Comparison of ENCODE assay signal across 8 mouse cellular contexts in the genomic region with DNA sequence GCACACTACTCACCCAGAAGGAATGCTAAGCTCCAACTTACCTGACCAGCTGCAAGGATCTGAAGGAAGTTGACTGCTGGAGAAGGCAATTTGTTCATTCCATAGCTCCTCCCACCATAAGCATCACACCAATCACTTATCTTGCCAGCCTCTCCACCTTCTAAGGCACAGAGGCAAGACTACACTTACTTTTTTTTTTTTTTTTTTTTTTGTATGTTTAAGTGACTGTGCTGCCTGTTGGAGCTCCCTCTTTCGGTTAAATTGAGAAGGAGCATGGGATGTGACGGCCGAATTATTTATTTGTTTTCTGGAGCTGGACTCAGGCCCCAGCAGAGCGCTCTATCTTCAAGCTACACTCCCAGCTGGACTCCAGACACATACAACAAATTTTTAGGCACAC. TPM values are rescaled to one million over a fixed set of nuclear protein-coding genes. Genes with fewer than 3 reads are reported as not detected.
DNase-seq lines count a peak whose midpoint lies in the region; ATAC-seq lines count a peak whose summit lies in the region.

No protein-coding gene starts in this region.

- H3K36me3 ChIP-seq in midbrain, embryonic 14.5 days (ENCODE audit: control insufficient read depth, insufficient read depth, low read length): no peaks in the 10 kb centered on the region
- H3K36me3 ChIP-seq in midbrain, embryonic 13.5 days: no peaks in the 10 kb centered on the region

- H3K4me3 ChIP-seq in midbrain, embryonic 14.5 days (replicated peaks; ENCODE audit: low read depth, low read length): no peak overlapping the region
- no peak overlapping the region for H3K4me3 ChIP-seq in midbrain, embryonic 13.5 days (replicated peaks)

- H3K27ac ChIP-seq in midbrain, embryonic 14.5 days (replicated peaks; ENCODE audit: low read depth, low read length): no peak overlapping the region
- no peak overlapping the region for H3K27ac ChIP-seq in midbrain, embryonic 13.5 days

- ATAC-seq in midbrain, embryonic 14.5 days (ENCODE audit: low FRiP score, low TSS enrichment): no peak
- ATAC-seq in midbrain, embryonic 13.5 days: no peak

- no peak overlapping the region for H3K4me2 ChIP-seq in midbrain, embryonic 14.5 days (ENCODE audit: low read length)
- H3K4me2 ChIP-seq in midbrain, embryonic 13.5 days (replicated peaks): no peak overlapping the region

- H3K9me3 ChIP-seq in midbrain, embryonic 14.5 days (ENCODE audit: control insufficient read depth, low read length): no peaks in the 10 kb centered on the region
- no peaks in the 10 kb centered on the region for H3K9me3 ChIP-seq in midbrain, embryonic 13.5 days

- no peaks in the 10 kb centered on the region for H3K4me1 ChIP-seq in midbrain, embryonic 14.5 days (ENCODE audit: control insufficient read depth, insufficient read depth, low read length)
- no peaks in the 10 kb centered on the region for H3K4me1 ChIP-seq in midbrain, embryonic 13.5 days (replicated peaks)

- no peaks in the 10 kb centered on the region for H3K27me3 ChIP-seq in midbrain, embryonic 14.5 days (ENCODE audit: control insufficient read depth, insufficient read depth, low read length)
- no peaks in the 10 kb centered on the region for H3K27me3 ChIP-seq in midbrain, embryonic 13.5 days

- no peak overlapping the region for H3K9ac ChIP-seq in midbrain, embryonic 14.5 days (replicated peaks; ENCODE audit: low read length)
- no peak overlapping the region for H3K9ac ChIP-seq in midbrain, embryonic 13.5 days (replicated peaks)

- peak; percentile 4 for DNase-seq in gastrocnemius, adult 18-20 months (ENCODE audit: low spot score)
- DNase-seq in gastrocnemius, postnatal 25 days: no peak
- peak; percentile 45 for DNase-seq in midbrain, embryonic 14.5 days
- DNase-seq in cerebellum, postnatal 14 days: peak; percentile 16 to 43
- DNase-seq in large intestine, adult 2 months (ENCODE audit: low read depth, low spot score): peak; percentile 0
- DNase-seq in spleen, postnatal 4 days (ENCODE audit: low spot score in 2 of 2): no peak
- DNase-seq in testis, postnatal 10 days (ENCODE audit: low spot score): no peak

- 40% methylated on average over 4 of the region's 4 CpGs for WGBS in midbrain, embryonic 14.5 days
- 34% methylated on average over 4 of the region's 4 CpGs for WGBS in midbrain, embryonic 13.5 days
- 28% methylated on average over 4 of the region's 4 CpGs for WGBS in large intestine, adult 2 months

RNA-seq across cellular contexts. Expression of a gene that starts 60.0 kb away (rescaled TPM):
- total RNA-seq in gastrocnemius, adult 18-20 months (2021): under 1 TPM; 0.09 to 0.27 TPM
- total RNA-seq in gastrocnemius, postnatal 25 days (2021): under 1 TPM; 0.20 to 0.67 TPM
- 0.40 and 1.6 TPM in 2 replicates for polyA plus RNA-seq in midbrain, embryonic 14.5 days (2014; fragmentation: Nextera tagmentation; extraction: Ambion mirVana)
- polyA plus RNA-seq in midbrain, embryonic 13.5 days (2015; fragmentation: Nextera tagmentation; extraction: Ambion mirVana): 1.3 and 2.0 TPM in 2 replicates
- polyA plus RNA-seq in large intestine, adult 2 months (2012; rRNA removed): 3.4 and 7.3 TPM in 2 replicates

Comparison
In these comparisons a context has a peak if more than half of its experiments do, and no peak if none do; other contexts are left out.
1. DNase-seq: peak in gastrocnemius, adult 18-20 months (single experiment), midbrain, embryonic 14.5 days (single experiment), cerebellum, postnatal 14 days (2 of 2) and large intestine, adult 2 months (single experiment); none in gastrocnemius, postnatal 25 days (single experiment), spleen, postnatal 4 days (0 of 2) and testis, postnatal 10 days (single experiment).